Mouse (Mus musculus) lung, postnatal 14 days (tissue): ENCODE results near the gene Tcp11l1.
A peak's percentile ranks its signal among the peaks of the same experiment; 100 is the strongest.

ENCODE experiments used
- DNase-seq: peaks from one replicate; pipeline ENCODE4 v3.0.0; 2021

Gene Tcp11l1

DNA sequence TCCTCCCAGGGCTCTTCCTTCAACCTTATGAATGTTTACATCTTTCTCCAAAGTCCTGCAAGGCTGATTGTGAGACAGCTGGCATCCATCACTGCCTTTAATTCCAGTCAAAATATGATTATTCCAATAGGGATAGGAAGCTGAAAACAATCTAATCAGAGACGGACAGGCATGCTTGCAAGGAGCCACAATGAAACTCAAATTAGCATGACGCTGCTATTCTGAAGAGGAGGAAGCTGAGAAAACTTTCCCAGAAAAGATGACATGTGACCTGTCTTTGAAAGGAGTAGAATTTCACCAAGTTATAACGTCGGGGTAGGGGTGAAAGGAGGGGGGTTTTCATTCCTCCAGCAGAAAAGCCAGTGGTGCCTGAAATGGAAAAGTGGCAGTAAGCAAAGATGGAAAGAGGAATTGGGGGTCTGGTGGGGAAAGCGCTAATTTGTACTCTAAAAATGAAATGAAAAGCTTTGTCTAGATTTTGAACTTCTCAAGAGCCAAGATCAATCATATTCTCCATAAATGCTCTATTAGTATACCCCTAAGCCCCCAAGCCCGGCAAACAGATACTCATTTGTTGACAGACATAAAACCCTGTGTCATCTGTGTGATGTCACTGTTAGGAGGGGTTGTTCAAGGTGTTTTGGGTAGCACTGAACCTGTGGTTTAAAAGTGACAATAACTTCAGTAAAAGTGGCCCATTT lies 1.1 kb downstream of the Tcp11l1 start:
- DNase-seq, result no peak

DNA sequence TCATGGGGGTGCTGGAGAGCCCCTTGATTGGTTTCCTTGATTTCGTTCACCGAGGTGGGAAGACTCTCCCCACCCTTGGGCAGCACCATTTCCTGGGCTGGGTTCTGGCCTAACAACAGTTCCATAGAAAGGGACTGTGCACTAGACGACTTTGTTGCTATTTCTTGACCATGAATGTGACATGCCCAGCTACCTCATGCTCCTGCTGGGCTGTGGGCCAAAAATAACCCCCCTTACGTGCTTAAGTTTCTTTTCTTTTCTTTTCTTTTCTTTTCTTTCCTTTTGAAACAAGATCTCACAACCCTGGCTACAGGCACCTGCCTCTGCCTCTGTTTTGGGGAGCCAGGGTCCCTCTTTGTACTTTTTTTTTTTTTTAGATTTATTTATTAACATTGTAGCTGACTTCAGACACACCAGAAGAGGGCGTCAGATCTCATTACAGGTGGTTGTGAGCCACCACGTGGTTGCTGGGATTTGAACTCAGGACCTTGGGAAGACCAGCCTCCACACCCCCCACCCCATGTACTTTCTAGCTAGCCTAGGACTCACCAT lies 2.1 kb downstream of the Tcp11l1 start:
- DNase-seq, result no peak

DNA sequence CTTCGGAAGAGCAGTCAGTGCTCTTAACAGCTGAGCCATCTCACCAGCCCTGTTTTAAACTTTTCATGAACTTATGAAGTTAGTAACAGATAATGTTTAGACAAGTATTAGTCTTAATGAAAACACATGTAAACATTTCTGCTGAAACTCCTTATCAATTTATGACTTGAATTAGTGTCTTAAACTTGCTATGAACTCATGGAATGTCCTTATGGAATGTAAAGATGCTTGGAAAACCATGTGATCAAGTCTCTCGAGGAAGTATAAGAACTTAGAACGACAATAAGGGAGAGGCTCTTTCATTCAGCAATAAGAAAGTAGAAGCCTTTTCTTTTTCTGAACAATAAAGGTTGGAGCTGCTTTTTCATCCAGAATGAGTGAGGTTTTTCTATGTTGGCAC lies 7.6 kb downstream of the Tcp11l1 start:
- no peak for DNase-seq

DNA sequence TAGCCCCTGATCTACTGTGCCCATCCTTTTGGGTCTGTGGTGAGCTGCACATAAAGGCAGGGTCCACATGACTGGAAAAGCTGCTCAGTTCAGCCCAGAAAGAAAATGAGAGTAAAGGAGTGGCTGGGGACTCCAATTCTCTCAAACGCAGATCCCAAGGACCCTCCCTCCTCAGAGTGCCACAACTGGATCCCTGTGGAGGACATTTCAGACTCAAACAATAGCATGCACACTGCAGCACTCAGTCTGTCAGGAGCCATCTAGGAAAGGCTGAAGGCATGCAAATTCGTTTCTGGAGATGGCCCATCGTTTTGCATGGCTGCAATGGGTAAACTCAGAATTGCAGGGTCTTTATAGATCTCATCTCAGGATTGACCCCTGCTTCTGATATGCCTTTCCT lies 8.8 kb downstream of the Tcp11l1 start:
- no peak for DNase-seq

DNA sequence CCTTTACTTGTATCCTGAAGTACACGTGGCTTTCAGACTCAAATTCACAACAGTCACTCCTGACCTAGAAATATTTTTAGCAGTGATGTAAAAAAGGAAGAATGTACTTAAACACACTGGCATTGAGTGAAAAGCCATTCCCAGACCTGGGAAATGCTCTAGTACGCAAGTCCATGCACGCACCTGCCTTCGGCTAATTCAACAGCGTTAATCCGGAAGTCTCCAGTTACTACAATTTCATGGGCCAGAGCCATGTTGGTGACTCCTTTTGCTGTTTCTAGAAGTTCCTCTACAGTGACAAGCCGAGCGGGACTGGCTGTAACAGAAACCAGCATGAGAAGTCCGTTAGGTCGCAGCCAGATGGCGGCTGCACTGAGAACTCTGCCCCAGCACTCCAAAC lies 12.3 kb downstream of the Tcp11l1 start:
- no peak for DNase-seq

DNA sequence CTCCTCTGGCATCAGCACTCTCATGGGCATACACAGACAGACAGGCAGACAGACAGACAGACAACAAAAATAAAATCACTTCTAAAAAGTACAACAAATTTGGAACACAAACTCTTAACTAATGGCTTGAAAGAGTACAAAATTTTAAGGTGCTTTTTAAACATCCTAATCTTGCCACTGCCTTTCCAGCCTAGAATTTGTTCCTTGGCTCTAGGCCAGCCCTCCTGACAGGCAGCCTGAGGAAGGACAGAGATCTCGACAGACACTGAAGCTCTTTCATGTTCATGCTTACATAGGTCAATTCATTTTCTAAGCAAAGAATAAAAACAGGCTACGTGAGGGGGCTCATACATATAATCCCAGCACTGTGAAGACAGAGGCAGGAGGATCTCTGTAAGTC lies 19.4 kb downstream of the Tcp11l1 start:
- DNase-seq, result no peak

DNA sequence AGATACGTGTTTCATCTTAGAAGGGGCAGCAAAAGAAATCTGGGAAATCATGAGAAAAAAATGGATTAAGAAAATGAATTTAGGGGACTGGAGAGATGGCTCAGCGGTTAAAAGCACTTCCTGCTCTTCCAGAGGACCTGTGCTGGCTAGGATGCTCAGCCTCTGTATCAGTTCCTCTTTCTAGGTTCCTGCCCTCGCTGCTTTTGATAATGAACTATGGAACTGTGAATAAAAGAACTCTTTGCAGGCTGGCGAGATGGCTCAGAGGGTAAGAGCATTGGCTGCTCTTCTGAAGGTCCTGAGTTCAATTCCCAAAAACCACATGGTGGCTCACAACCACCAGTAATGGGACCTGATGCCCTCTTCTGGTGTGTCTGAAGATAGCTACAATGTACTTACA lies 21.2 kb downstream of the Tcp11l1 start:
- DNase-seq, result no peak

DNA sequence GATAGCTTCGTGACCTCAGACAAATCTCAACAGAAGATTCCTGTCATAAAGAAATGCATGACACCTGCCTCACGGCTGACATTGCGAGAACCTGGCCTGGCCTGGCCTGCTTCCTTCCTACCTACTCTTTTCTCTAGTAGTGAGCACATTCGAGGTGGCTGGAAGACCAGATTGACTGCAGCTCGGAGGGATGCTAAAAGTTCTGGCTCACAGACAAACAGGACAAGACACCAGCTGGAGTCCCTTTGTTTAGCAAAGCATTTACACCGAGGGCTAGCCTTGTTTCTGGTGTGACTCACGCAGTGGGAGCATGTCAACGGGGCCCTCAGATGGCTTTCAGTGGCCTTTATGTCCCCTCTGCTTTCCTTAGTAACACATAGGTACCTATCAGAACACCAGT lies 23.2 kb downstream of the Tcp11l1 start:
- DNase-seq, result no peak

DNA sequence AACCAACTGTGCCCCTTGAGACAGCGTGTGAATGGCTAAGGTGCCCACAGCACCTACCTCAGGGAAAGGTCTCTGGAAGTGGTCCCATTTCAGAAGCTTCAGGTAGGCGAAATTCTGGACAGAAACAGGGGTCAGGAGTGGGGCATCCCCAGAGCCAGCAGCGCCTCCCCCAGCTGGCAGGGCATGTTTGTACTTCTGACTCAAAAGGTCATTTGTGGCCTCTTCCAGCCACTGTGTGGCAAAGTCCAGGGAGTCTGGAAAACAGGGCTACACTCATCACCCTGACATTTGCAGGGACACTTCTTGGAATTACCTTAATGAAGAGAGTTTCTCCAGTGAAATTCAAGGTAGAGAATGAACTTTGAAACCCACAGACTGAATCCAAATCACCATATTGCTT lies 23.6 kb downstream of the Tcp11l1 start:
- no peak for DNase-seq

DNA sequence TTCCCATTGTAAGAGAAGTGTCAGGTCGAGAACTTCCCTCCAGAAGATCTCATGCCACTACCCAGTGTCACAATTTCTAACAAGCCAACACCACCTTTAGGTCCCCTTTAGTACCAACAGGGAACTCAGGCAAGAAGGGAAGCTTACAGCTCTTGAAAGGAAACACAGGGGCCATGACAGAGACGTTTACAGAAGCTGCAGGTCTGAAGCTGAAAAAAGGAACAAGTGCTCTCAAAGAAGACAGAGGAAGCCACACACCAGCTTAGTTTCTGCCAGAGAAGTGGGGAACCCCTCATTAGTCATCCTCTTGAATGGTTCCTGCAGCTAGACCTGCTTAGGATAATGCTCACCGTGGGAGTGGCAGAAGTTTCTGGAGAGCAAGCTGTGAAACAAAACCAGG lies 24.7 kb downstream of the Tcp11l1 start:
- DNase-seq, result no peak

DNA sequence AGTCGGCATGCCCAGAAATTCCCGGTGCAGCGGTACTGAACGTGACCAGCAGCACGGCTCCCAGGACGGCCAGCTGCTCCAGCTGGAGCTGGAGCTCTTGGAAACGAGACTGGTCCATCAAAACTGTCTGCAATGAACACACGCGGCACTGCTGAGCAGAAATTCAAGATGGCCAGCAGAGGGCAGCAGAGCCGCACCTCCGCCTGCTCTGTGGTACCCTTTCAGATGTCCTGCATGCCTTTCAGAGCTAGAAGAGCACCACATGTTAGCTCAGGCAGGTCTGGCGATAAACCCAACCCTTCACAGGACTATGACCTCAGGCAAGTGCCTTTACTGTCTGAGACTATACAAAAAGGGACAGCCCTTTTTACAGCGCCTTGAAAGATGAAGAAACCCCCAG lies 26.6 kb downstream of the Tcp11l1 start:
- peak; percentile 83 for DNase-seq

DNA sequence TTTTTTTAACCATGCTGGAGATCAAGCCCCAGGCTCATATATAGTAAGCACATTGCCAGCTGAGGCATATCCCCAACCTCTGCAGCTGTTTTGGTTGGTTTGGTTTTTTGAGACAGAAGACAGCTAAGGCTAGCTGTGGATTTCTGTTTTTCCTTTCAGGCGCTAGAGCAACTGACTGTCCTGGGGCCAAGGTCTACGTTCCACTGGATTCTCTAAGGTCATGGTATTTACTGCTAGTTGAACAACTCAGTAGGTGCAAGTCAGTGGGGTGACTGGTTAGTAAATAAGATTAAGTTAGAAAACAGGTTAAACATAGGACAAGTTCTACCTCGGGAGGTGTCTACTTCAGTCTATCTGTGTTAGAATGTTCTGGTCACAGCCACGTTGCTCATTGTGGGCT lies 27.2 kb downstream of the Tcp11l1 start:
- DNase-seq, result no peak

DNA sequence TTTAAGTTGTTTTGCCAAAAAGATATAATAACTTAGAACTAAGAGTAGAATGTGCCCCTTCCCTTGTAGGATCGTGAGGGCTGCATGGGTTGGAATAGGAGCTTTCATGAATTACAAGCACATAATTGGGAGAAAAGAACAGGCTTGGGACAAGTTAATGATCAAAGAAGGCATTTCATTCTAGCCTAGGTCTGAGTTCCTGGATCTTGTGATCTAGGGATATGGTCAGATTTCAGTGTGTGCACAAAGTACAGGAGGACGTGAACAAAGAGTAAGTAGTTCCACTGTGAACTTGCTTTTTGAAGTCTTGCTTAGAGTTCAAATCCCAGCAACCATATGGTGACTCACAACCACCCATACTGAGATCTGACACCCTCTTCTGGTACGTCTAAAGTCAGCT lies 34.6 kb downstream of the Tcp11l1 start:
- DNase-seq, result no peak

DNA sequence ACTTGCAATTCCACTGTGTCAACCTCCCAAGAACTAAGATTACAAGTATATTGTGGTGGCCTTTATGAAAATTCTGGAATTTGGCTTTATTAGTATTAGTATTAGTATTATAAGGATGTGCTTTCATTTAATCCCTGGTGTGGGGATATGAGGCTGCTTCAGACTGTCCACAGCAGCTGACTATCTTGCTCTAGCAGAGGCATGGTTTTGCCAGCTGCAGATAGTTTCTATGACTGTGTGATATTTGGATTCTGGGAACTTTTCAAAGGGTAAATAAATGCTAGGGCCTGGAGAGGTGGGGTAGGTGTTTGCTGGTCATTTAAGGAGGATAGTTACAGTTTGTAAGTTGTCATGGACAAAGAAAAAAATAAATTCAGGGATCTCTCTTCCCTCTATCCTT lies 40.2 kb downstream of the Tcp11l1 start:
- no peak for DNase-seq

DNA sequence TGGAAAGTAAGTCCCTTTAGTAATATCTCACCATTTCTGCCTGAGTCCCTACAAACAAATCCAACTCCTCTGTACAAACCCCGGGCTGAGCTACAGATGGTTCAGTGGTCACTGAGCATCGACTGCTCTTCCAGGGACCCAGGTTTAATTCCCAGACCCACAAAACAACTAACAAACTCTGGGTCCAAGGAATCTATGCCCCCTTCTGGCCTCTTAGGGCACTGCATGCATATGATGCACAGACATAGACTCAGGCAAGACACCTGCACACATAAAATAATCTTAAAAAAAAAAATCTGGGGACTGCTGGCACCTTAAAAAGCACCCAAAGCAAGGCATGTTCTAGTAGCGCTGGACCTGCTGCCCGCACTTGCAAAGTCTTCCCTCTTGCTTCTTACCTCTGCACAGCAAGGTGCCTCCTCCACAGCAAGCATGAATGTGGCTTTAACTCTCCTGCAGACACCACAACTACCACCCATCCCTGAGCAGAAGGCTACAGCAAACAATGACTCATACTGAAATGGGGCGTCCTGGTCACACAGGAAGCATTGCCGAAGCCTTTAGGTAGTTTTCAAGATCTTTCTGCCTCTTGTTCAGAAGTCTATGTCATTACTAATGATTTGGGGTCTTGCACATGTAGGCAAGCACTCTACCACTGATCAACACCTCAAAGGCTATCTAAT lies 42.7 kb downstream of the Tcp11l1 start:
- no peak for DNase-seq

DNA sequence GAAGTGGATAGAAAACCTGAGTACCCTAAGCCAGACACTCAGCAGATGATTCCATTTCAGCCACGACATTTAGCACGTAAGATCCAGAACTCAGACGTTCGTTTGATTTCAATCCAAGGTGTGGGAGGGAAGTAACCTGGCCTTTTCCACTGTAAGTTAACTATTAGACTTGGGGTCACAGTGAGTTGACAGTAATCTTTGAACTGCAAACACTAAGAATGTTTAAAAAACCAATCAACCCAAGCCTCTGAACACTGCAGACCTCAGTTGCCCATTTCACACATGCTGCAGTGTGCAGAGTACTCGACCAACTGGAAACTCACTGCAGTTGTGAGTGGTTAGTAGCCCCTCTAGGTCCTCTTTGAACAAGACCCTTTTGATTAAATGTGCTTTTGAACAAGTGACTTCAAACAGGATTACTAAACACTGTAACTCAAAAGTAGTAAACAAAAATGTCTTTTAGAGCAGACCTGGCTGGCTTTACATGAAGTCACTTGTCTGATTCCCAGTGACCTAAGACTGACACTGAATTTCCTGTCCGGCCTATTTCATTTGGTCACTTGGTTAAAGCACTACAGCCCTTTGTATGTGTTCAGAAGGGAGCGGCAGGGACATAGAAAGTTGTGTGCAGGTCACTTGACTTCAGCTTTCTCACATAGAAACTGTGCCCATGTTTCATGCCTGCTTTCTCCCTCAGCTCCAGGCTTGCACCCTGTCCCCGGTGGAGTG lies 48.4 kb downstream of the Tcp11l1 start:
- DNase-seq, result no peak

DNA sequence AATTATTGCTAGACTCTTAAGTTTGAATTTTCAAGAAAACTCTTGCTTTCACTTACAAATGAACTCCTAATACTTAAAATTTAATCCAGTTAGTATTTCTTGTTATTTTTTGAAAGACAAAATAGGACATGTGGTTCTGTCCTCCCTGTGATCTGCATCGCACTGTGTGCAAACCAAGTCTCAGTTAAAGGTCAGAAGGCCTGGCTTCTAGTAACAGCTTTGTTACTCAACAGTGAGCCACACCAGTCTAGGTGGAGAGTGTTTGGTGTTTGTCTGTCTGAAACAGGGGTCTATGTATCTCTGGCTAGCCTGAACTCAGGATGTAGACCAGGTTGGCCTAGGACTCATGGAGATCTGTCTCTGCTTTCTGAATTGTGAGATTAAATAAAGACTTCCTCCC lies 53.3 kb downstream of the Tcp11l1 start:
- no peak for DNase-seq

DNA sequence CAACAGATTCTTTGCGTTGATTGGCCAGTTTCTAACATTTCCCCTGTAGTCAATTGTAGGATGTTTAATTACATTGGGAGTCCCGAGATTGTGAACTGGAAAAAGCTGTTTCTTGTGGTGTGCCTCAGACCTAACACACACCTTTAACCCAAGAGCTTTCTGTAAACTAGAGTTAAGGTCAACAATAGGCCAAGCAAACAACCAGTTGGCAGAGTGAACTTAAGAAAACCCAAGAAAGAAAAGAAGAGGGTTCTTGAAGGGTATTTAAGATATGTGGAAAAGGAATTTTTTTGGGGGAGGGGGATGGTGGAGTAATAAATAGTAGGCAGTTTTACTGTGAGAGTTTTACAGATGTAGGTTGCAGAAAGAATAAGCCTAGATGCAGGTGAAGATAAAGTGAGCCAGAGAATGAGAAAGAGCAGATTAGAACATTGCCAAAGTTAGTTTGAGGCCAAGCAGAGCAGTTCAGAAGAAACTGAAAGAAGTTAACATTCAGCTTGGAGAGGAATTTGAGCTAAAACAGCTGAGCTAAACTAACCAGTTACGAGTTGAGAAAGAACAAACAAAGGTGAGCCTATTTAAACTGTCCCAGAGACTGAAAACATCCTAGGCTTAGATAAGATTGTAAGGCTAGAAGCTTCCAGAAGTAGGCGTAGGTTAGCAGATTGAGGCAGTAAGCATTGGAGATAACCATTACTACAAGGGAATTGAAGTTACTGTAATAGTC lies 95.8 kb downstream of the Tcp11l1 start:
- no peak for DNase-seq

DNA sequence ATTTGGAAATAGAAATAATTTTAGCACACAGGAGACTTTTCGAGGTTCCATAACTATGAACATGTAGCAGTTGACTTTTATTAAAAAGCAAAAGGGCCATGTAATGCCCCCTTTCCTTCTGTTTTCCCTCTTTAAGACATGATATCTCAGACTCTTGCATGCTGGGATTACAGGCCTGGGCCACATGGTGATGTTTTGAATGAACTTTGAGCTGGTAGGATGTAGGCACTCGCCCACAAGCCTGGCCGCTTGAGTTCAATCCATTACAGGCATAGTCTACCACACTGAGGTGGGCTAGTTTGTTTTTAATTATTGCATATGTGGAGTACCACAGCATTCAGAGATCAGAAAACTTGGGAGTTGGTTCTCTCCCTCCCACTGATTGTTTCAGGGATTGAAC lies 97.2 kb downstream of the Tcp11l1 start:
- no peak for DNase-seq
